Mouse (Mus musculus) kidney, adult 18-20 months (tissue): ENCODE data around the gene Gm26938.
A peak's percentile ranks its signal among the peaks of the same experiment; 100 is the strongest.

Experiments used
- DNase-seq: peaks from one replicate; pipeline ENCODE4 v3.0.0; 2021

Gm26938 gene

DNA sequence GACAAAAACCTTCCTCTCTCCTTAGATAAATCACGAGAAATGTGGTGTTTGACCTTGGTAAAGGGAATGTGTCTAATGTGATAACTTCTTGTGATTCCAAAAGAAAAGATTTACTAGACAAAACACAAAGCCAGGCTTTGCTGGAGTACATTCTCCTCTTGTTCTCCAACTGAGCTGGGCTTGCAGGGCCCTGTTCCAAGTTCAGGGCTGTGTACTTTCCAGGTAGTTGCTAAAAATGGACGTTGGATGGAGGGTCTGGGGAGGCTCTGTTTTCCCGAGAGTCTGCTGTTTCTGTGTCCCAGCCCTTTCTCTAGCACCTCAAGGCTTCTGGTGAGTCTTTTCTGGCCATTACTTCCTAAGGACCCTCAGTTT lies 33.3 kb downstream of the Gm26938 start:
- no peak for DNase-seq

DNA sequence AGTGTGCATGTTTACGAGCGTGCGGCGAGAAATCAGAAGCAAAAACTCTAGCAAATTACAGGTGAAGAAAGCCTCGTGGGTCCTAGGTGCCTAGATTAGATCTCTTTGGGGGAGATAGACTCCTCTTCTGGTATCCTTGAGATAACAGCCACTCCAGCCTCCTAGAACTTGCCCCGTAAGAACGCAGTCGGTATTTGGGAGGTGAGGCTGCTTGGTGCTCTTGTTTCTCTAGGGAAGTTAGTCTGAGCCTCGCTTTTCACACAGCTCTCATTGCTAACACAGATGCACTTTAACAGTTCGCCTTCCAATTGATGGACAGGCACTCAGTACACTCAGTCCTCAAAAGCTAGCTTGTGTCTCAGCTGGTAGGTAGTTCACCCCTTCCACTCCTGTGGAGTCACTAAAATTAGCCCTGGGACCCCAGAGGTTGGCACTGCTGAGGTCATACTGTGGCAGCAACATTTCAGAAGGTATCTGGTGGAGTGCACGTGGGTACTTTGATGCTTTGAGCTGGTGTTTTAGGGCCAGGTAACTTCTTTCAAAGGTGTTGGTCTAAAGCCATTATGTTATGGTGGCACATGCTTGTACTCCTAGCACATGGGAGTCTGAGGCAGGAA lies 33.9 kb downstream of the Gm26938 start:
- DNase-seq = peak; percentile 17

DNA sequence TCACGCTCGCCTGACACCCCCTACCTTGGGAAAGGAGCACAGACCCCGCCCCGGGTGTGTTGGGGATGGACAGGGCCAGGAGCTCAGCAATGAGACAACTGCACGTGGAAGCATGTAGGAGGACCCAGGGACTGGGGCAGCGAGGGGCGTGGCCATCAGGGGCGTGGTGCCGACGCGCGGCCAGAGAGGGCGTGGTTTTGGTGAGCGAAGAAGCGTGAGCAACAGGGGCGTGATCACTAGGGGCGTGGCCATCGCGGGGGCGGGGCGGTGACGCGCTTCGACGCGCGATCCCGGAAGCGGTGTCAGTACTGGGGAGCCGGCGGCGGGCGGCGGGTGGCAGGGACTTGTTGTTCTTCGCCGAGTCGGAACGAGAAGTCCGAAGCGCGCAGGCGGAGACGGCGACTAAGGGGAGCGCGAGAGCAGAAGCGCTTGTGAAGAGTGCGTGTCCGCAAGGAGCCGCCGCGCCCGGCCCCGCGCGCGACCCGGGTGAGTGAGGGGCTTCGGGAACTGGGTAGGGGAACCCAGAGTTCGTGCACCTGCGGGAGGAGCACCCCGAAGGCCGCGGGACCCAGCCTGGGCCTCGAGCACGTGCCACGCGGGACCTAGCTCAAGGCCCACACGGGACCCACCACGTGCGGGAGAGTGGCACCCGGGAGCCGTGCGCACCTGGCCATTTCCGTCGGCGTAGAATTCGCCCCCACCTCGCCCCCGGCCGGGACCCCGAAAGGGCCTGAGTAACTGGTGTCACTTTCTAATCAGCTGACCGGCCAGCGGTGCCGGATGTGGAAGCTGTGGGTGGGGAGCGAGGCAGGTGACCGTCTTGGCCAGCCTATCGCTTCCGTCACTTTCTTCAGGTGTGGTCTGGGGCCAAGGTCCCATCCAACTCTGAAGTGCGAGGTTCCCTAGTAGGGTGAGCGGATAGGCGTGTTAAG lies 34.7 kb downstream of the Gm26938 start, which contains the start of gene Mafk:
Mafk (plus strand) TSS at position 287 of the 932 bp plus-strand sequence.
- peak; percentile 99 for DNase-seq

DNA sequence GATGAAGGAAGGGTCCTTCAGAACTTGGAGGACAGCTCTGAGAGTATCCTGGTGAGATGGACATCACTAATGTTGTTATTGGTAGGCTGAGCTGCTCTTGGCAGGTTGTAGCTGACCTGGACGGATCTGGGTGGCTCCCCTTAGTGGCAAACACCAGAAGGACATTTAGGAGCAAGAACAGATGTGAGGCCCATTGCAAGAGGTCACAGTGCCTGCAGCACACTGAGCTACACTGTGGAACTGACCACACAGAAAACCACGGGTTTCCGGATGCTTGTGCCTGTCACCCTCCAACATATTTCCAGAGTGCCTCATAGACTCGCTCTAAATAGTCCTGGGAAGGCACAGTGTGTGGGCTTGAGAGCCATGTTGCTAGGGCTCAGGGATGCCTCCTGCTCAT lies 36.7 kb downstream of the Gm26938 start:
- no peak for DNase-seq

DNA sequence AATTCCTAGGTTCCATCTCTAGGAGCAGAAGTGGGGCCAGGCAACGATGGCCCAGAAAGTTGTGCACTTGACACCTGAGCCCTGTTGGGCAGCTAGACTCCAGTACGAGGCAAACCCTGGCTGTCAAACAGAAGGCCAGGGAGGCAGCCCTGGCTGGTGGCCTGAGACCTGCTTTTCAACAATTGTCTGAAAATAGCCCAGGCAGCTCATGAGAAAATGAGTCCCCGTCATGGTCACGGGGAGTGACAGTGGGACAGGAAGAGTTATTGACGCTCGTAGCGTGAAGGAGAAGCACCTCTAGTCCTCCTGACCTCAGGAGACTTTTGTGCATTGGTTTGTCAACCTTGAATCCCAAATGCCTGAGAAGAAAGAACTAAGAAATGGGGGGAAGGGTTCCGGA lies 44.8 kb downstream of the Gm26938 start:
- DNase-seq = no peak

DNA sequence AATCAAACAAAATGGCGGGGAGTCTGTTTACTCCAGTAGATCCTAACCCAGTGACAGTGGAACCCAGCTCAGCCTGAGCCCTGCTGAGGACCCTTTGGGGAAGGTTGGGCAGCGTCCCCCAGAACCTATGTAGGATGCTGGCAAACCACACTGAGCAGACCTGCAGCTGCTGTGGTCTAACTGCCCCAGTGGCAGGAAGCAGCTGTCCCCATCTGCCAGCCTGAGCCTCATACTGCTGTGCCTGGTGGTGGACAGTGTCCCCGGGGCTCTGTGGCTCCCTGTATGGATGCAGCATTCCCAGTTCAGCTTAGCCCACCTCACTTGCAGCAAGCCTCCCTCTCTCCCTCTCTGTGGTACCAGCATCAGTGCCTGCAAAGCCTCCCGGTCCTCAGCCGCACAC lies 49.2 kb downstream of the Gm26938 start:
- DNase-seq = no peak

DNA sequence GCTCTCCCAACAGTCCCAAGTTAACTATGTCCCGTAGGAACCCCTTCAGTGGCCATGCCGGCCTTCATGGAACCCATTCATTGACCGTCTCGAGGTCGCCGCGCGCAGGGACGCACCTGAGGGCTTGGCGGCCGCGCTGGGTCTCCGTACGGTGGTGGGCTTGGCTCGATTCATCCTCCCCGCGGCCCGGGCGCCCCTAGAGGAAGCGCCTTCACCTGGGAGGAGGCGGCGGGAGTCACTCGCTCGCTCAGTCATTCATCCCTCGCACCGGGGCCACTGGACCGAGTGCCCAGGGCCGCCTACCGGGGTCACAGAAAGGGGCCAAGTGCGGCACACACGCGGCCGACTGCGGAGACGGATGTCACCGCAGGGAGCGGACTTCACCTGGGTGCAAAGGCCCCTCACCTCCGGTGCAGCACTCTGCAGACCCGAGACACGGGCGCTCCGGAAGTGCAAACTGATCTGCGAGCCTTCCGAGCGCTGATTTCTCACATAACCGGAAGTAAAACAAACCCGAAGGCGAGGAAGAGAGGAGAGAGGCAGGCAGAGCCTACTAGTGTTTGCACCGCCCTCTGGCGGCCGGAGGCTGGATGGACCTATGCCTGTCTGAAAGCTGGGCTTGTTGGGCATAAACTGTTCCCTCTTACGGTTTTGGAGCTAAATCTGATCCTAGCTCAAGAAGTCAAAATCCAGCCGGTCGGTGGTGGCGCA lies 50.8 kb downstream of the Gm26938 start, which contains the start of gene Ints1:
Ints1 (minus strand) TSS at position 459 of the 711 bp plus-strand sequence.
- peak; percentile 96 for DNase-seq

DNA sequence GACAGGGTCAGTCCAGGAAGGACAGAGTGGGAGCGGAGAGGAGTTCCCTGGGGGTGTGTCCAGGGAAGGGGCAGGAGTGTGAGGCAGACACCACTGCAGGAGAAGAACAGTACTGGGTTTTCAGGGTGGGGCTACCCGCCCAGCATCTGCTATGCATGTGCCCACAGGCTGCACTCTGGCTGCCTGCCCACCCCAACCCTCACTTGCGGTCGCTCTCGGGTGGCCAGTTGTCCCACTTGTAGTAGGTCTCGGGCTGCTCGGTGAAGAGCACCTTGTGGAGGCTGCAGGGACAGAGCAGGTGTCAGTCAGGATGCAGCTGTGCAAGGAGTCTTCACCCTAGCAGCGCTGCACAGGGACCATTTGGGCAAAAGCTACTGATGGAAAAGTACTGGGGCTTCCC lies 58.0 kb downstream of the Gm26938 start:
- DNase-seq = no peak

DNA sequence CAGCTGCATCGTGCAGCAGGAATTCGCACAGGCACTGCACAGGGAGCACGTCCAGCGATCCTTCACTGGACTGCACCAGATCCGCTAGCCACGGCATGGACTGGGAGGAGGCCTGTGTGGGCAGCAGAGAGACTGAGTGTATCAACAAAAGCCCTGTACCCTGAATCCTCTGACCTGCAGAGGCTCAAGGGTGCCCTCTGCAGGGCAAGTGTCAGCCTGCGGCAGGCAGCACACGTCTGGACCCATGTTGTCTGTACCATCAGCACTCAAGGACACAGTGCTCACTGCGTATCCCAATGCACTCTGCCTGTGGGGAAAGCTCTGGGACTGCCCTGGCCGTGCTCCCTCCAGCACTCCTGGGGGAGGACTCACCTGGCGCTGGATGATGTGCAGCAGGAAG lies 61.9 kb downstream of the Gm26938 start:
- DNase-seq = peak; percentile 28

DNA sequence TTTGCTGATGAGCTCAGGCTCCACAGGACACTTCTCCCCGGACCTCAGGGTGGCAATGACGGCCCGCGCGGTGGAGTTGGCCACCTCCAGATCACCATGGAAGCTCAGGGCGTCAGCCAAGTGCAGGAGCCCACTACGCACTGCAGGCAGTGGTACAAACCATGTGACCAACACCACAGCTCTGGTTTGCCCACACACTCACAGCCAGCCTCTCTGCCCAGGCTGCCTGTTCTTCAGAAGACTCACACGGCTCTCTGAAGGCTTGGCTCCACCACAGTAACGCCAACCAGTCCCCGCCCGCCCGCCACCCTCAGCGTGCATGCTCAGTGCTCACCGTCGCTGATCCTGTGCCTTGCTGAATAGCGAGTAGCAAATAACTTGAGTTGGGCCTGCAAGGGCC lies 68.1 kb downstream of the Gm26938 start:
- no peak for DNase-seq
